Mouse (Mus musculus): ENCODE measurements around the gene Cdk17. TPM values are rescaled to one million over a fixed set of nuclear protein-coding genes. Genes with fewer than 3 reads are reported as not detected.
A peak's percentile ranks its signal among the peaks of the same experiment; 100 is the strongest.

Gene Cdk17
- polyA plus RNA-seq, 1 experiment, result 9.5 TPM

DNA sequence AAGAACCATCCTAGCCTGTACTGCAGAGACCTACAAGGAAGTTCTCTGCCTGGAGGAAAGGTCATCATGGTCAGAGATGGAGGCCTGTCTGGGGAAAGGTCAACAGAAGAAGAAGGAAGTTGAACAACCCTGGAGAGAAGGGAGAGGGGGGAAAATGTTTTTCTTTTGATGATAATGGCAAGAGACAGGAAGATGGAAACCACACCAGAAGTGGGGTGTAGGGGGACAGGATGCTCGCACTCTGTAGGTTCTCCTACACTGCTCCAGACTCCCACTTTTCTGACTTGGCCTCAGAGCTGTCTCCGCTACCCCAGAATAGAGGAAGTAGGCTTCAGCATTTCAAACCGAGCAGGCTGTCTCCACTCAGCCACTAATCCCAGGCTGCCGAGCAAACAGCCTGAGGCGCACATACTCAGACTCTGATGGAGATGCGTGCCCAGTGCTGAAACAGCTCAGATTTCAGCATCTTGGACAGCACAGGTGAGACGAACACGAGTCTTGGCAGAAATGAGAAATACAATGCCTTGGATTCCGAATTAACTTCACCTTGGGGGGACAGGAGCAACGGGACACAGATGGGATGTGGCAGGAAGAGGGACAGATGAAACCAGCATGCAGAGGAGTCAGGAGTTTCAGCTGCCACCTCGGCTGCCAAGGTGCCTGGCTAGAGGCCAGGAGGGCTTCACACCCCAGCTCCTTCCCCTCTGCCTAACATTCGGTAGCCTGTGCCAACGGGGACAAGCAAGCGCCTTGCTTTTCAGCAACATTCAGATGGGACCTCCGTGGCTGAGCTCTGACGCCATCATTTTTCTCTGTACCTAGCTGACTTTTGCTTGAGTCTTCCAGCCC lies 100.7 kb downstream of the Cdk17 start:
- H3K4me1 ChIP-seq (ENCODE audit: control insufficient read depth, insufficient read depth, low read length), result peaks cover 21% of the 10 kb centered on the region
- H3K27me3 ChIP-seq (replicated peaks; ENCODE audit: control insufficient read depth, insufficient read depth, low read length), result no peaks in the 10 kb centered on the region
- no peak for TF ChIP-seq POLR2A (IDR thresholded peaks at IDR 0.05; ENCODE audit: low read depth, low read length)
- TF ChIP-seq CTCF (conservative IDR thresholded peaks at IDR 0.05; ENCODE audit: insufficient read depth, insufficient read length, low read depth, low read length), result no peak
- H3K27ac ChIP-seq (ENCODE audit: insufficient read depth, low read depth, low read length), result no peak overlapping the region
- no peaks in the 10 kb centered on the region for H3K36me3 ChIP-seq (ENCODE audit: control insufficient read depth, insufficient read depth, low read length)
- H3K4me3 ChIP-seq (ENCODE audit: insufficient read depth, low read depth, low read length), result no peak overlapping the region
- WGBS, result 20% methylated on average over 16 of the region's 16 CpGs
- peak; percentile 70 for DNase-seq

DNA sequence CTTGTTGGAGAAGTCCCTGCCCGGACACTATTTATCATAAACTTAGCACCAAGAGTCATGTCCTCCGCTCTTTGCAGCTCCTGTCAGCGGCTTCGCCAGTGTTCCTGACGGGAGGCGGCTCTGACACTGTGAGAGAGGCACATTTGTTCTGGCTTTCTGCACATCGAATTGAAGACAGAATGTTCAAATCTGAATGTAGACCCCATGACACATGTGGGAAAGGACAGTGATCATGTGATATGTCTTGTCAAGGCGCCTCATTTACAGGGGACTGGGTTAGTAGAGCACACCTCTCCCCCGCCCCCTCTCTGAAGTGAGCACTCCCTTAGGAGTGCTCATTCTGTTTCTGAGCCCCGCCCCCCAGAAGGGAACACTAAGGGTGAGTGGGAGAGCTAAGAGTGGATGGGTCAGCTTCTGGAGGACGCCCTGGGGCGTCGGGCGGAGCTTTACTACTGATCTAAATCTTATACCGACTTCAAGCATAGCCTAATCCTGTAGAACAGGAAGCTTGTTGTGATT lies 101.4 kb downstream of the Cdk17 start:
- Histone ChIP-seq H3K27ac (ENCODE audit: insufficient read depth, low read depth, low read length) (no peak overlapping the region), H3K36me3 (ENCODE audit: control insufficient read depth, insufficient read depth, low read length) (no peaks in the 10 kb centered on the region), H3K27me3 (replicated peaks; ENCODE audit: control insufficient read depth, insufficient read depth, low read length) (no peaks in the 10 kb centered on the region), H3K4me3 (ENCODE audit: insufficient read depth, low read depth, low read length) (no peak overlapping the region), H3K4me1 (ENCODE audit: control insufficient read depth, insufficient read depth, low read length) (peaks cover 21% of the 10 kb centered on the region)
- 15% methylated on average over 15 of the region's 15 CpGs for WGBS
- DNase-seq, result no peak
- TF ChIP-seq POLR2A (IDR thresholded peaks at IDR 0.05; ENCODE audit: low read depth, low read length), result no peak
- no peak for TF ChIP-seq CTCF (conservative IDR thresholded peaks at IDR 0.05; ENCODE audit: insufficient read depth, insufficient read length, low read depth, low read length)

DNA sequence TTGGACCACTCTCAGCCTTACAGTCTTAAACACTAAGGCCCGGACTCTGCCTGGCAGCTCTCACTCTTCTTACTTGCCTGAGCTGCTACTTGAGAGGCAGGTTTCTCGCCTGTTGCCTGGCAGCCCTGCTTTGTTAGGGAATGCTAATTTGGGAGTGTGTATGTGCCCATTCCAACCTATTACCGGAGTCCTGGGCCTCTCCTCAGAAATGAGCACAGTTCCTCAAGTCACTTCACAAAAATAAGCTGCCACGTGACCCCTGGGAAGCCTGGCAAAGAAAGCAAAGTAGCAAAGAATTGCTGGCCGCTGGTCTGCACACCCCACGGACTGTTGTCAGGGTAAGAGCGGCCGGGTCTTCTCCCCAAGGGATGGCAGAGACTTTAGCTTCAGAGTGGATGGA lies 102.8 kb downstream of the Cdk17 start:
- no peaks in the 10 kb centered on the region for H3K36me3 ChIP-seq (ENCODE audit: control insufficient read depth, insufficient read depth, low read length)
- no peaks in the 10 kb centered on the region for H3K27me3 ChIP-seq (replicated peaks; ENCODE audit: control insufficient read depth, insufficient read depth, low read length)
- H3K4me3 ChIP-seq (ENCODE audit: insufficient read depth, low read depth, low read length), result no peak overlapping the region
- TF ChIP-seq POLR2A (IDR thresholded peaks at IDR 0.05; ENCODE audit: low read depth, low read length), result no peak
- 0 out of 2 replicates have a peak overlapping the region, but pooled peaks have one; percentile 3 for H3K27ac ChIP-seq (ENCODE audit: insufficient read depth, low read depth, low read length)
- DNase-seq, result no peak
- 59% methylated on average over 8 of the region's 8 CpGs for WGBS
- H3K4me1 ChIP-seq (ENCODE audit: control insufficient read depth, insufficient read depth, low read length), result peaks cover 21% of the 10 kb centered on the region

DNA sequence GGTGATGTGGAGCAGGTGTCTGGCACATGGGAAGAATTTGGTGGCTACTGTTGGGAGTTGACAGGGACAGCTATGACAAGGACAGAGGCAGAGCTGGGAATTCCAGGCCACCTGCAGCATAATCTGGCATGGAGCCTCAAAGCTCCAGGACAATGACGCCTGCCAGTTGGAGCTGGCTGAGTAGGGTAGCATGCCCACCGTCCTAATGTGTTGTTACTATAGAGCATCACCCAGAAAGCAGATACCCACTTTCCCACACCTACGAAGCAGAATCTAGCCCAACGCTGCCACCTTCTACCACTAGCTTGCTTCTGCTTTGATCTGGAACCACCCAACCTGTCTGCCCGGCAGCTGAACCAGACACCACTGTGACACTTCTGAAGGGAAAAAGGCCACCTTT lies 103.3 kb downstream of the Cdk17 start:
- H3K4me3 ChIP-seq (ENCODE audit: insufficient read depth, low read depth, low read length), result no peak overlapping the region
- H3K4me1 ChIP-seq (ENCODE audit: control insufficient read depth, insufficient read depth, low read length), result peaks cover 21% of the 10 kb centered on the region
- H3K27me3 ChIP-seq (replicated peaks; ENCODE audit: control insufficient read depth, insufficient read depth, low read length), result no peaks in the 10 kb centered on the region
- DNase-seq, result no peak
- no peak overlapping the region for H3K27ac ChIP-seq (ENCODE audit: insufficient read depth, low read depth, low read length)
- H3K36me3 ChIP-seq (ENCODE audit: control insufficient read depth, insufficient read depth, low read length), result no peaks in the 10 kb centered on the region
- TF ChIP-seq CTCF (conservative IDR thresholded peaks at IDR 0.05; ENCODE audit: insufficient read depth, insufficient read length, low read depth, low read length), result no peak
- TF ChIP-seq POLR2A (IDR thresholded peaks at IDR 0.05; ENCODE audit: low read depth, low read length), result no peak
- 63% methylated on average over 5 of the region's 5 CpGs for WGBS

DNA sequence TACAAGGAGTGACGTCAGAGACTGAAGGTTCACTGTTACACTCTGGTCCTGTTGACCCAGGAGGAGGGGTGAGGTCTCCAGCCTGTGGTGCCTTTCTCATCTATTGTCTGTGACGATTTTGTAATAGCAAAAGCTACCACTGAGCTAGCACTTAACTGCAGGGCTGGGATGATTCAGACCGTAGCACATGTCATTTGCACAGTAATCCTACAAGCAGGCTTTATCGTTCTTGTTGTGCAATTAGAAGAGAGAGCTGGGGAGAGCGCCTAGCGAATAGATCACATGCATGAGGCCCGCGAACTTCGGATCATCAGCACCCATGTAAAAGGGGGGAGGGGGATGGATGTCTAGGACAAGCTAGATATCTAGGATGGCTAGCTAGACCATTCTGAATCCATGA lies 105.2 kb downstream of the Cdk17 start:
- H3K36me3 ChIP-seq (ENCODE audit: control insufficient read depth, insufficient read depth, low read length), result no peaks in the 10 kb centered on the region
- WGBS, result 80% methylated on average over 9 of the region's 9 CpGs
- no peak for DNase-seq
- H3K4me3 ChIP-seq (ENCODE audit: insufficient read depth, low read depth, low read length), result no peak overlapping the region
- H3K27me3 ChIP-seq (replicated peaks; ENCODE audit: control insufficient read depth, insufficient read depth, low read length), result no peaks in the 10 kb centered on the region
- peaks cover 21% of the 10 kb centered on the region for H3K4me1 ChIP-seq (ENCODE audit: control insufficient read depth, insufficient read depth, low read length)
- H3K27ac ChIP-seq (ENCODE audit: insufficient read depth, low read depth, low read length), result no peak overlapping the region
- no peak for TF ChIP-seq CTCF (conservative IDR thresholded peaks at IDR 0.05; ENCODE audit: insufficient read depth, insufficient read length, low read depth, low read length)
- no peak for TF ChIP-seq POLR2A (IDR thresholded peaks at IDR 0.05; ENCODE audit: low read depth, low read length)

DNA sequence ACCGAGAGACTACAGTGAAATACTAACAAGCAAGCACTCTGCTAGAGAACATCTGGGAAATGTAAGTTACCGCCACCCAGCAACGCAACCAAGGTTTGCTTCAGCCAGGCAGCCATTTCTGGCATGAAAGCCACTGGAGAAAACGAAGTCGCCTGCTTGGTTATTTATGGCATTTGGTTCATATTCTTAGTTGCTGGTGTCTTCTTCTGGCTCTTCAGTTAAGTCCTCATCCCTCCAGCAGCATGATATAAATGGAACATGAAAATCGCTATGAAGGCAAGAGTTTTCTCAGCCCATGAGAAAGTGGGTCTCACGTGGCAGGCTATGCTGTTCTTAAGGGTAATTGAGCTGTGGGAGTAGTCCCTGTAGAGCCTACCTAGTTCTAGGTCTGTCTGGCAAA lies 105.8 kb downstream of the Cdk17 start:
- no peaks in the 10 kb centered on the region for H3K27me3 ChIP-seq (replicated peaks; ENCODE audit: control insufficient read depth, insufficient read depth, low read length)
- H3K36me3 ChIP-seq (ENCODE audit: control insufficient read depth, insufficient read depth, low read length), result no peaks in the 10 kb centered on the region
- H3K27ac ChIP-seq (ENCODE audit: insufficient read depth, low read depth, low read length), result no peak overlapping the region
- TF ChIP-seq POLR2A (IDR thresholded peaks at IDR 0.05; ENCODE audit: low read depth, low read length), result no peak
- TF ChIP-seq CTCF (conservative IDR thresholded peaks at IDR 0.05; ENCODE audit: insufficient read depth, insufficient read length, low read depth, low read length), result no peak
- peaks cover 17% of the 10 kb centered on the region for H3K4me1 ChIP-seq (ENCODE audit: control insufficient read depth, insufficient read depth, low read length)
- H3K4me3 ChIP-seq (ENCODE audit: insufficient read depth, low read depth, low read length), result no peak overlapping the region
- WGBS, result 82% methylated on average over 7 of the region's 7 CpGs
- DNase-seq, result no peak

- H3K27ac ChIP-seq (ENCODE audit: insufficient read depth, low read depth, low read length), result no peak overlapping the region
Measured at GRCm38 (mm10) chr10:93267509-93267908, 106.8 kb downstream of the Cdk17 start.

More at GRCm38 (mm10) chr10:93267509-93267908, 106.8 kb downstream of the Cdk17 start:
- no peak for DNase-seq
- H3K4me3 ChIP-seq (ENCODE audit: insufficient read depth, low read depth, low read length), result no peak overlapping the region
- TF ChIP-seq POLR2A (IDR thresholded peaks at IDR 0.05; ENCODE audit: low read depth, low read length) (no peak), CTCF (conservative IDR thresholded peaks at IDR 0.05; ENCODE audit: insufficient read depth, insufficient read length, low read depth, low read length) (no peak)
- WGBS, result 83% methylated on average over 5 of the region's 5 CpGs
- H3K4me1 ChIP-seq (ENCODE audit: control insufficient read depth, insufficient read depth, low read length), result peaks cover 12% of the 10 kb centered on the region; the same call in 1 of the 2 replicates
- H3K36me3 ChIP-seq (ENCODE audit: control insufficient read depth, insufficient read depth, low read length), result no peaks in the 10 kb centered on the region
- no peaks in the 10 kb centered on the region for H3K27me3 ChIP-seq (replicated peaks; ENCODE audit: control insufficient read depth, insufficient read depth, low read length)

Data from kidney, adult 2 months (tissue).